Mouse (Mus musculus): ENCODE results near the gene Btaf1.
A peak's percentile ranks its signal among the peaks of the same experiment; 100 is the strongest.

The Btaf1 gene

DNA sequence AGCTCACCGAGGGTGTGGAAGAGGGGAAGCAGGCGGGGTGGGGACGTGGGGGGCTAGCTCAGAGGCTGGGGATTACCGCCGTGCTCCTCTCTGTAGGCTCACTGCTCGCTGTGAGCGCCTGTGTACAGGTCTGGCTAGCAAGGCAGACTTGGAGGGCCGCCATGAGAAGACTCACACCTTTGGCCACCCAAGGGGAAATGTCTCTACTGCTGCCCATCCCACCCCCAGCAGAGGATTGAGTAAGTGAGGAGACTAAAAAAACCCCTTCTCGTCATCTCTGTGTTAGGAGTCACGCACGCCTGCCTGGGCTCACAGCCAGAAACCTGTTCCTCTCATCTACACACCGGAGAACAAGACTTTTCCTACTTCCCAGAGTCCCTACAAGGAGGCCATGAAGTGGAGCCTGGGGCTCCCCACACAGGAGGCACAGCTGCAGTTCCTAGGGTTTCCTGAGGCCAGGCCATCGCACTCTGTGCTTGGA lies 100.0 kb downstream of the Btaf1 start:
- DNase-seq (ENCODE audit: low spot score), result no peak

GRCm38 (mm10) chr19:37026408-37026807 lies 100.5 kb downstream of the Btaf1 start:
- no peak for DNase-seq (ENCODE audit: low spot score)

DNA sequence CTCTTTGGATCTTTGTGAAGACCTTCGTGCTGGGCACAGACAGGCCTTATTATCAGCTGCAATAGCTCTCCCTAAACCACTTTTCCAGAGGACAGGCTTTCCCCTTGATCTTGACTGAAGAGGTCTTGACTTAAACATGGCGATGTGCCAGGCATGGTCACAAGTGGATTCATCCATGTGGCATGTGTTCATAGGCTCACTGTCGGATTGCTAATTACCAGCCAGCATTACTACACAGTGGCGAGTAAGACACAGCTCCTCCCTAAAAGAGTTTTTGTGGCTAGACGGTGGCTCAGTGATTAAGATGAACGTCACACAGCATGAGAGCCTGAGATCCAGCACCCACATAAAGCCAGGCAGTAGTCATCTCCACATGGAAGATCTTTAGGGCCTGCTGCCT lies 103.9 kb downstream of the Btaf1 start:
- no peak for DNase-seq (ENCODE audit: low spot score)

- DNase-seq (ENCODE audit: low spot score), result no peak
Observed at GRCm38 (mm10) chr19:37031446-37031845, 105.6 kb downstream of the Btaf1 start.

GRCm38 (mm10) chr19:37032364-37032763 lies 106.5 kb downstream of the Btaf1 start:
- DNase-seq (ENCODE audit: low spot score), result no peak

GRCm38 (mm10) chr19:37040906-37041305 lies 115.0 kb downstream of the Btaf1 start:
- DNase-seq (ENCODE audit: low spot score), result no peak

DNA sequence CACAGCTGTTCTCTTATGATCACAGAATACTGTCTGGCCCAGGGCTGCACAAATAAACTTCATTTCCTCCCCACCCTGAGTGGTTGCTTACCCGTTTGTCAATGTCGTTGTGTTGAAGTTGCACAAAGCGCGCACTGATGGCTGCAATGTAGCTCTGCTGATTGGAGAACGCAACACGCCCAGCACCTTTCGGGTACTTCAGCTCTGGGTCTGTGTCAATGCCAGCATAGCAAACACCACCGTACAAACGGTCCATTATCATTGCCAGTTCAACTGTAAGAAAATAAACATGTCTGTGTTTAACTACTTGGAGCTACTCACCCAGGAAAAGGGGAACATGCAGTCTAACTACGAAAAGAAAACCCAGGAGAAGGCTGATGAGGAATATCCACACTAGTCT lies 118.6 kb downstream of the Btaf1 start:
- DNase-seq (ENCODE audit: low spot score), result no peak

GRCm38 (mm10) chr19:37048507-37048906 lies 122.6 kb downstream of the Btaf1 start:
- no peak for DNase-seq (ENCODE audit: low spot score)

DNA sequence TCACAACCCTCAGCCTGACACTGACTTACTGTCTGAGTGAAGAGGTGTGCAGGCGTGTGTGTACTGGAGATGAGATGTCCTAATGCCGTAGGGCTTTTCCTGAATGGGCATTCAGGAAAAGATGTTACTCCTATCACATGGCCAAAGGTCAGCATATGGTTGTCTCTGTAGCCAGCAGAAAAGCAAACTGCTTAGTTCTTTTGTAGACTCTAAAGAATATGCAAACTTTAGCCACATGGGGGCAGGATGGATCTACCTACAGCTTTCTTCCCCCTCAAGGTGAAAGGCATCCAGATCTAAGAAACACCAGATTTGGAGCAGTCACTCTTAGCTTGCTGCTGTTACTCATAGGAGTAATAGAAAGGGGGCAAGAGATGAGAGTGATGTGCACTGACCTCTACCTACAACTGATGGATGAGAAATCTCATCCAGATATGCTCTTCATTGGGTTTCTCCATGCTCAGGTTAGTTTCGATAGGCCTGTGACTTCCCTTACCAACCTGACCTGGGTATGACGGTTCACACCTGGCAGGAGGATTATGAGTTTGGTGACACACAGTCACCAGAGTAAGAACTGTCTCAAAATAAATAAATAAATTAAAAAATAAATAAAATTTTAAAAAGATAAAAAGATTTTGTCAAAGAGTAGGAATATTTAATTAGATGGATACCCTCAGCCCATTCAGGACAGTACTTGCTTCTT lies 124.9 kb downstream of the Btaf1 start:
- DNase-seq (ENCODE audit: low spot score), result peak; percentile 58

DNA sequence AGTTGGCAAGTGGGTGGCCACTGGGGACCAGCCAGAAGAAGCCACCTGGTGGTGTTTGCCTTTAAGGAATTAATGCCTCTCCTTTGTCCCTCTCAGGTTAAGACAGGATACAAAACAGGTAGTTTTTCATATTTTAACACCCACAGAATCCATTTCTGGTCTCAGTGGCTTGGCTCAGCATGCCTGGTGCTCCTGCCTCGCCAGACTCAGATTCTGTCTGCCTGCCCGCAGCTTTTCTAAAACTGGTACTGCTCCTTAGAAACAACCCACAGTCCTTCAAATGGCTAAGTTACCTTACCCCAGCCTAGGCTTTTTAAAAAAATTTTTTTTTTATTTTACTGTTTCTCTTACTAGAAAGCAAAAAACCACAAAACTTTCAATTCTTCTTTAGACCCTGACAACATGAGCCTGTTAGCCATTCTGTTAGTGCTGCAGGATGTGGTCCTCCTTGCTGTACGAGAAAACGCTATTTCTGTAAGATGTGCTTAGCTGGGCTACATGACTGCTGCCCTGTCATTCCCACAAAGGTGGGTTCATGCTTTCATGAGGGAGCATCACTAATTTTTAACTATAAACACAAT lies 130.2 kb downstream of the Btaf1 start:
- DNase-seq (ENCODE audit: low spot score), result no peak

GRCm38 (mm10) chr19:37057161-37057905 lies 131.5 kb downstream of the Btaf1 start:
- no peak for DNase-seq (ENCODE audit: low spot score)

DNA sequence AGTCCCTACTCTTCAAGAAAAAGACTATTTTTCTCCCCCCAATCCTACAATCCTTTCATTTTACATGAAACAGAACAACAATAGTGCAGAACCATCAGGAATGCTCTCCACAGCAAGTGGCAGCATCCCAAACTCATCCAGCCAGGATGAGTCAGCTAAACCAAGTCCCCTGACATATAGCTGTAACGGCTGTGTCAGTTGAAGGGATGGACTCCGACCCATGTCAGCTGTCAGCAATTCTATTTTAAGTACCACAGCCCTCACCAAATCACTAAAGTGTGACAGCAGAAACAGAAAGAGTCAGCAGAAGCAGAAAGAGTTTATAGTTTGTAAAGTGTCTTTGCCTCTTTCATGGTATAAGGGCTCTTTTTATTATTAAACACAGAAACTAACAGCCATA lies 133.7 kb downstream of the Btaf1 start:
- DNase-seq (ENCODE audit: low spot score), result no peak

DNA sequence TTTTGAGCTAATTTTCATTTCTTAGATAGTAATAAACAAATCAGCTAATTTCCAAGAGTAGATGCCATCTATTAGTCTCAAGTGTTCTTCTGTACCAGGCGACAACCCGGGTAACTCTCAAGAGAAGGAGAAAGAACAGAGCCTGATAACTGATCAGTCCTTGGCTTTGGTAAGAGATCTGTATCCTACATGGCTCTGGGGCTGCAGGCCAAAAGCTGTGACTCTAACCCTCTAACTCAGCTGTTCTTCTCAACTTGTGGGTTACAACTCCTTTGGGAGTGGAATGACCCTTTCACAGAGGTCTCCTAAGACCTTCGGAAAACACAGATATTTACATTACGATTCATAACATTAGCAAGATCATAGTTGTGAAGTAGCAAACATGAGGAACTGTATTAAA lies 134.2 kb downstream of the Btaf1 start:
- no peak for DNase-seq (ENCODE audit: low spot score)

Data from ovary, postnatal 14 days (tissue).